Mouse (Mus musculus) CH12.LX (cell line): ENCODE data around the gene Tollip. TPM values are rescaled to one million over a fixed set of nuclear protein-coding genes. Genes with fewer than 3 reads are reported as not detected.

Experiments
- DNase-seq: peaks from one replicate; pipeline ENCODE4 v3.0.0-alpha.2; 2013; ENCODE audit errors: extremely low read depth
- H3K27ac ChIP-seq: 2 replicates; pipeline ENCODE4 v1.5.1; 2012; ENCODE audit warnings: low read depth, mild to moderate bottlenecking, control low read depth, moderate library complexity; ENCODE audit not compliant: insufficient read depth
- H3K27me3 ChIP-seq: replicated peaks from 2 replicates; pipeline ENCODE3; 2012; ENCODE audit warnings: inconsistent platforms
- H3K36me3 ChIP-seq, 2 experiments: replicated peaks in 1 of 2; 2 replicates each; pipeline versions ENCODE3 to v1.6.1; 2012; ENCODE audit warnings: inconsistent platforms in 1 of 2, low read length in 1 of 2, mild to moderate bottlenecking in 1 of 2, mixed read lengths in 1 of 2, moderate library complexity in 1 of 2; ENCODE audit not compliant: control insufficient read depth in 1 of 2, insufficient read depth in 1 of 2
- H3K4me1 ChIP-seq, 2 experiments: 2 replicates each; pipeline ENCODE4 v1.6.1; 2012; ENCODE audit warnings: inconsistent platforms in 1 of 2, moderate library complexity in 1 of 2; ENCODE audit not compliant: insufficient read depth in 2 of 2, control insufficient read depth in 1 of 2
- H3K4me2 ChIP-seq: 2 replicates; pipeline ENCODE4 v1.6.1; 2012; ENCODE audit warnings: low read depth, mild to moderate bottlenecking, control low read depth; ENCODE audit not compliant: poor library complexity, insufficient read depth, severe bottlenecking
- H3K4me3 ChIP-seq, 3 experiments: fragments of 150-350 bp in 1 of 3; sonication (generic) in 1 of 3; replicated peaks in 1 of 3; 2 replicates each; pipeline versions ENCODE3 to v1.5.1; 2011 to 2012; ENCODE audit warnings: low read depth in 2 of 3, low read length in 2 of 3, mild to moderate bottlenecking in 2 of 3, moderate library complexity in 2 of 3, control low read depth in 1 of 3, improper control_type of control experiment in 1 of 3, inconsistent platforms in 1 of 3, mixed read lengths in 1 of 3; ENCODE audit not compliant: poor library complexity in 1 of 3
- H3K79me2 ChIP-seq: replicated peaks from 2 replicates; pipeline ENCODE4 v1.6.1; 2012; ENCODE audit warnings: mild to moderate bottlenecking, moderate library complexity; ENCODE audit not compliant: control insufficient read depth, poor library complexity, insufficient read depth, severe bottlenecking; ENCODE audit errors: extremely low read depth
- H3K9ac ChIP-seq: 2 replicates; pipeline ENCODE4 v1.6.1; 2012; ENCODE audit warnings: low read depth, mild to moderate bottlenecking, control low read depth, moderate library complexity; ENCODE audit not compliant: insufficient read depth
- H3K9me3 ChIP-seq: replicated peaks from 2 replicates; pipeline ENCODE3; 2012; ENCODE audit warnings: low read length, inconsistent platforms, mixed read lengths
- CTCF ChIP-seq, 2 experiments: IDR thresholded peaks in 1 of 2; conservative IDR thresholded peaks in 1 of 2; 2 replicates each; pipeline ENCODE4 v1.5.1; 2011 to 2012; ENCODE audit warnings: low read depth in 2 of 2, low read length in 2 of 2, improper control_type of control experiment in 1 of 2, inconsistent platforms in 1 of 2, mild to moderate bottlenecking in 1 of 2, moderate library complexity in 1 of 2
- E2F4 ChIP-seq: IDR thresholded peaks from 2 replicates; pipeline ENCODE4 v1.6.1; 2011; ENCODE audit warnings: low read depth, low read length, improper control_type of control experiment; ENCODE audit not compliant: insufficient replicate concordance
- ELF1 ChIP-seq: IDR thresholded peaks from 2 replicates; pipeline ENCODE4 v1.6.1; 2014; ENCODE audit warnings: low read depth, mild to moderate bottlenecking, inconsistent platforms, low read length, improper control_type of control experiment
- ETS1 ChIP-seq: conservative IDR thresholded peaks from 2 replicates; pipeline ENCODE4 v1.6.1; 2012; ENCODE audit warnings: low read depth, mild to moderate bottlenecking, inconsistent platforms, low read length, improper control_type of control experiment, moderate library complexity
- HCFC1 ChIP-seq: IDR thresholded peaks from 2 replicates; pipeline ENCODE4 v1.6.1; 2012; ENCODE audit warnings: low read depth, mild to moderate bottlenecking, inconsistent platforms, low read length, improper control_type of control experiment
- JUND ChIP-seq: conservative IDR thresholded peaks from 2 replicates; pipeline ENCODE4 v1.6.1; 2011; ENCODE audit warnings: low read depth, low read length, improper control_type of control experiment
- MAX ChIP-seq: IDR thresholded peaks from 2 replicates; pipeline ENCODE4 v1.6.1; 2011; ENCODE audit warnings: low read length, improper control_type of control experiment
- MAZ ChIP-seq: IDR thresholded peaks from 2 replicates; pipeline ENCODE4 v1.6.1; 2012; ENCODE audit warnings: low read depth, mild to moderate bottlenecking, inconsistent platforms, low read length, improper control_type of control experiment, moderate library complexity
- NELFE ChIP-seq: IDR thresholded peaks from 2 replicates; pipeline ENCODE4 v1.6.1; 2011; ENCODE audit warnings: low read depth, low read length, improper control_type of control experiment
- POLR2A ChIP-seq: IDR thresholded peaks from 2 replicates; pipeline ENCODE4 v1.6.1; 2011; ENCODE audit warnings: low read depth, mild to moderate bottlenecking, improper control_type of control experiment, low read length
- POLR2AphosphoS2 ChIP-seq: IDR thresholded peaks from 2 replicates; pipeline ENCODE4 v1.6.1; 2011; ENCODE audit warnings: low read depth, low read length, improper control_type of control experiment
- RAD21 ChIP-seq: IDR thresholded peaks from 2 replicates; pipeline ENCODE4 v1.6.1; 2011; ENCODE audit warnings: low read depth, mild to moderate bottlenecking, low read length, improper control_type of control experiment, moderate library complexity
- RCOR1 ChIP-seq: conservative IDR thresholded peaks from 2 replicates; pipeline ENCODE4 v1.6.1; 2012; ENCODE audit warnings: low read depth, mild to moderate bottlenecking, inconsistent platforms, low read length, improper control_type of control experiment
- SIN3A ChIP-seq: IDR thresholded peaks from 2 replicates; pipeline ENCODE4 v1.6.1; 2012; ENCODE audit warnings: low read length, improper control_type of control experiment, inconsistent platforms
- SMC3 ChIP-seq: IDR thresholded peaks from 2 replicates; pipeline ENCODE4 v1.6.1; 2011; ENCODE audit warnings: low read depth, low read length, improper control_type of control experiment
- TBP ChIP-seq: conservative IDR thresholded peaks from 2 replicates; pipeline ENCODE4 v1.6.1; 2011; ENCODE audit warnings: low read depth, low read length, improper control_type of control experiment
- TCF12 ChIP-seq: IDR thresholded peaks from 2 replicates; pipeline ENCODE4 v1.6.1; 2014; ENCODE audit warnings: low read depth, mild to moderate bottlenecking, inconsistent platforms, low read length, improper control_type of control experiment
- USF2 ChIP-seq: conservative IDR thresholded peaks from 2 replicates; pipeline ENCODE4 v1.6.1; 2011; ENCODE audit warnings: low read depth, low read length, improper control_type of control experiment
- dilution Hi-C: fragments of 300-500 bp; cut with MboI; formaldehyde crosslinking; loops from 2 replicates; pipeline ENCODE4 v1.14.3; 2020; ENCODE audit warnings: low sequenced_read_pairs; ENCODE audit not compliant: extremely low pct_unique_long_range_greater_than_20kb, extremely low pct_ligation_motif_present
- in situ Hi-C: fragments of 300-500 bp; cut with MboI; formaldehyde crosslinking; loops from 3 replicates; pipeline ENCODE4 v1.14.3; 2019; ENCODE audit warnings: low sequenced_read_pairs, low pct_ligation_motif_present, low pct_unique_long_range_greater_than_20kb, mixed read lengths
- polyA plus RNA-seq: library from polyadenylated mRNA; unstranded; fragments of >175 nt; gene quantifications from 2 replicates; pipeline ENCODE4 v1.2.1, GENCODE M21; 2012; ENCODE audit warnings: low read depth; ENCODE audit not compliant: insufficient read length
- total RNA-seq, 2 experiments: library from RNA; depleted of rRNA; stranded (reverse); fragments of 300-350 nt in 1 of 2; fragments of >200 nt in 1 of 2; gene quantifications; 2 replicates each; pipeline ENCODE4 v1.2.3; 2012 to 2014

The Tollip gene
- total and polyA plus RNA-seq, 3 experiments = 18.8 to 29.6 (median 22.8) TPM

DNA sequence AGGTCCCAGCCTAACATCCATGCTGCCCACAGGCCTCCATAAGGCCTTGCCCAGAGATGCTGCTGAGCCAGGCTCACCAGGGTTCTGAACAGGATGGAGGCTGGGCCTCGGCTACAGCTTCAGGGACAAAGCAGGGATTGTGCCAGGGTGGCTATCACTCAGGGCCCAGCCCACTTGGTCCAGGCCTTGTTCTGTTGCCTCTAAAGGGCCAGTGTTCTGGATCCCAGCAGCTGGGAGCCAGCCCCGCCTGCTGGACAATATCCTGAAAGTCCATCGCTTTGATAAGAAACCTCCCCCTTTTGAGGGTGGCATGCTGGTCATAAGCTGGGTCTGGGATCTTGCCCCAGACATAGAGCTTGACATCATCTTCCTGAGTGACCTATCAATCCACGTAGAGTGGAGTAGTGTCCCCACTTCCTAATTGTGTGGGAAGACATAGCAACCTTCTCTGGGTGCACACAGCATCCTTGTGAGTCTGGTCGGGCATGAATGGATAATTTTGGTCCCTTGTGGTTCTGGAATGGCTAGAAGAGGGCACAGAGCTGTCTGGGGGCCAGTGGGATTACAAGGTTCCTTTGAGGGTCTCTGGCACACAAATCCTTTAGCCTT lies 37.4 kb upstream of the Tollip start:
- in situ Hi-C loops = no loop called here
- no peak overlapping the region for H3K4me3 ChIP-seq
- DNase-seq = no peak
- H3K79me2 ChIP-seq = no peaks in the 10 kb centered on the region
- dilution Hi-C loops = no loop called here
- TF ChIP-seq E2F4 = no peak
- no peak for TF ChIP-seq SIN3A
- TF ChIP-seq RAD21 = no peak
- no peak for TF ChIP-seq JUND
- TF ChIP-seq TBP = no peak
- TF ChIP-seq TCF12 = no peak
- TF ChIP-seq ETS1 = no peak
- TF ChIP-seq ELF1 = no peak
- no peak for TF ChIP-seq NELFE
- no peak for TF ChIP-seq RCOR1
- TF ChIP-seq HCFC1 = no peak
- no peak overlapping the region for H3K4me2 ChIP-seq
- H3K4me1 ChIP-seq = no peaks in the 10 kb centered on the region
- H3K27ac ChIP-seq = no peak overlapping the region
- no peak overlapping the region for H3K9ac ChIP-seq
- H3K27me3 ChIP-seq = peaks cover 74% of the 10 kb centered on the region
- no peaks in the 10 kb centered on the region for H3K36me3 ChIP-seq
- peaks cover 2% of the 10 kb centered on the region for H3K9me3 ChIP-seq

DNA sequence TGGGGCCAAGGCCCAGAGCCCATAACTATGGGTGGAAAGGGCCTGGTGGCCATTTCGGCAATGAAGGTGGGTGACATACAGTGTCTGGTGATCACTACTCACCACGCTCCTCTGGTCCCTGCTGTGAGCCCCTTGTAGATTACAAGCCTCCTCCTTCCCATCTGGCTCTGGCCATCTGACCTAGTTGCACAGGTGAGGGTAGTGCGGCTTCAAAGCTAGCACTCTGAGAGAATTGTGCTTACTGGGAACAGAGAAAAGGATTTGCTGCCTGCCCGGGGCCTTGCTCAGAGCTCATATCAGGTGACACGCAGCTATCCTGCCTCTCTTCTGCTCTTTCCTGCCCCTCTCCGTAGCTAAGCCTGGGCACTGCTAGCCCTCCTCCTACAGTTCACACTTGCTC lies 35.3 kb upstream of the Tollip start:
- Histone ChIP-seq H3K79me2 (no peaks in the 10 kb centered on the region), H3K27ac (no peak overlapping the region)
- DNase-seq = no peak
- in situ Hi-C loops = no loop called here
- TF ChIP-seq POLR2A (no peak), USF2 (no peak), POLR2AphosphoS2 (no peak), RAD21 (no peak), MAX (no peak)
- TF ChIP-seq, all 38 proteins: peak for 0
- dilution Hi-C loops = no loop called here
- Histone ChIP-seq H3K9ac (no peak overlapping the region), H3K36me3 (no peaks in the 10 kb centered on the region), H3K4me2 (no peak overlapping the region), H3K27me3 (peaks cover 66% of the 10 kb centered on the region), H3K9me3 (peaks cover 6% of the 10 kb centered on the region), H3K4me3 (no peak overlapping the region), H3K4me1 (no peaks in the 10 kb centered on the region)

DNA sequence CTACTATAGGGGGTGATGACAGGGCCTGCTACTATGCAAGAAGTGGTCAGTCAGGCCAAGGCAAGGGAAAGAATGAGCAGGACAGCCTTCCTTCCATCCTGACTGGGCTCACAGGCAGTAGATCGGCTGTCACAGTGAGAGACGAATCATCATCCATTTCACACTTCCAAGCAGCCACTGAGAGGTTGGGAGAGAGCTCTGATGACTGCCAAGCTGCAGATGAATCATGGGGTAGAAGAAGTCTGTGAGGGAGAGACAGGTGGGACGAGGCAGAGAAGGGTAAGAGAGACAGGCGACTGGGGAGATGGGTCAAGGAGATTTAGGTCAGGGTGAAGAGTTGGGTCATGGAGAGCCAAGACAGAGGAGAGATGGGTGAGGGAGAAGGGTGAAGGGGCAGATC lies 34.6 kb upstream of the Tollip start:
- dilution Hi-C loops = no loop called here
- peaks cover 6% of the 10 kb centered on the region for H3K9me3 ChIP-seq
- H3K27me3 ChIP-seq = peaks cover 69% of the 10 kb centered on the region

More for the DNA sequence above, 34.6 kb upstream of the Tollip start:
- Histone ChIP-seq H3K4me1 (no peaks in the 10 kb centered on the region), H3K79me2 (no peaks in the 10 kb centered on the region), H3K4me2 (no peak overlapping the region), H3K27ac (no peak overlapping the region), H3K36me3 (no peaks in the 10 kb centered on the region), H3K9ac (no peak overlapping the region), H3K4me3 (no peak overlapping the region)
- TF ChIP-seq MAX = no peak
- TF ChIP-seq TCF12 = no peak
- TF ChIP-seq SIN3A = no peak
- TF ChIP-seq SMC3 = no peak
- no peak for TF ChIP-seq MAZ
- TF ChIP-seq CTCF (conservative IDR thresholded peaks at IDR 0.05 in 1 of 2, IDR thresholded peaks at IDR 0.05 in 1 of 2; ENCODE audit: low read depth in 2 of 2, low read length in 2 of 2) = no peak
- in situ Hi-C loops = no loop called here
- DNase-seq = no peak
